Mouse (Mus musculus) limb, embryonic 14.5 days (tissue): Measurements from ENCODE around the gene Ube2m. TPM values are rescaled to one million over a fixed set of nuclear protein-coding genes. Genes with fewer than 3 reads are reported as not detected.
A peak's percentile ranks its signal among the peaks of the same experiment; 100 is the strongest.

Experiments used
- ATAC-seq: fragments of 200-750 bp; cut with Nextera tagmentation; 2 replicates; pipeline ENCODE4 v1.8.0; 2017; ENCODE audit warnings: low read depth, moderate number of reproducible peaks, moderate TSS enrichment; ENCODE audit not compliant: low FRiP score
- DNase-seq: peaks from one replicate; pipeline ENCODE4 v3.0.0-alpha.2; 2015; ENCODE audit warnings: low spot score
- H3K27ac ChIP-seq: fragments of 300-500 bp; sonication (generic); replicated peaks from 2 replicates; pipeline ENCODE4 v1.5.1; 2014; ENCODE audit warnings: low read depth, mild to moderate bottlenecking, low read length, moderate library complexity, mixed read lengths
- H3K27me3 ChIP-seq: fragments of 300-500 bp; sonication (generic); 2 replicates; pipeline ENCODE4 v1.6.1; 2014; ENCODE audit warnings: low read length, mixed read lengths; ENCODE audit not compliant: control insufficient read depth, insufficient read depth
- H3K36me3 ChIP-seq: fragments of 300-500 bp; sonication (generic); 2 replicates; pipeline ENCODE4 v1.6.1; 2014; ENCODE audit warnings: mild to moderate bottlenecking, low read length, moderate library complexity, mixed read lengths; ENCODE audit not compliant: control insufficient read depth, insufficient read depth
- H3K4me1 ChIP-seq: fragments of 300-500 bp; sonication (generic); 2 replicates; pipeline ENCODE4 v1.6.1; 2014; ENCODE audit warnings: antibody characterized with exemption, low read length, mixed read lengths; ENCODE audit not compliant: control insufficient read depth, insufficient read depth
- H3K4me2 ChIP-seq: fragments of 300-500 bp; sonication (generic); replicated peaks from 2 replicates; pipeline ENCODE4 v1.6.1; 2014; ENCODE audit warnings: low read depth, mild to moderate bottlenecking, low read length, moderate library complexity; ENCODE audit not compliant: severe bottlenecking
- H3K4me3 ChIP-seq: fragments of 300-500 bp; sonication (generic); replicated peaks from 2 replicates; pipeline ENCODE4 v1.5.1; 2014; ENCODE audit warnings: low read length
- H3K9ac ChIP-seq: fragments of 300-500 bp; sonication (generic); 2 replicates; pipeline ENCODE4 v1.6.1; 2014; ENCODE audit warnings: mild to moderate bottlenecking, low read depth, low read length, moderate library complexity; ENCODE audit not compliant: severe bottlenecking
- H3K9me3 ChIP-seq: fragments of 300-500 bp; sonication (generic); 2 replicates; pipeline ENCODE4 v1.6.1; 2016; ENCODE audit warnings: low read length; ENCODE audit not compliant: control insufficient read depth
- POLR2A ChIP-seq: fragments of 200-500 bp; IDR thresholded peaks from 2 replicates; pipeline ENCODE4 v1.8.0; 2012; ENCODE audit warnings: inconsistent platforms, mild to moderate bottlenecking, moderate library complexity, borderline replicate concordance; ENCODE audit not compliant: insufficient read depth, insufficient read length; ENCODE audit errors: extremely low read depth
- WGBS: fragments of 180-500 bp; shearing (Covaris S2); extraction: QIAGEN DNeasy Blood & Tissue Kit; methylation state at CpG from one replicate; pipeline ENCODE4 v1.1.7; 2014; 5-methylcytosine and 5-hydroxymethylcytosine counted together
- polyA plus RNA-seq, 2 experiments: library from polyadenylated mRNA; depleted of rRNA in 1 of 2; stranded (reverse) in 1 of 2; unstranded in 1 of 2; fragments of >200 nt; fragmentation: Nextera tagmentation in 1 of 2; extraction: Ambion mirVana in 1 of 2; gene quantifications; 2 replicates each; pipeline versions ENCODE4 v1.2.1 to v1.2.3; 2012 to 2014

Gene Ube2m
- polyA plus RNA-seq, 2 experiments, result 159 to 294 TPM

- peak overlapping the region; percentile 80 for H3K9ac ChIP-seq
- no peak for TF ChIP-seq POLR2A
- H3K4me2 ChIP-seq, result peak overlapping the region; percentile 92
- H3K9me3 ChIP-seq, result no peaks in the 10 kb centered on the region
- H3K27ac ChIP-seq, result peak overlapping the region; percentile 87
- peaks cover 70% of the 10 kb centered on the region for H3K36me3 ChIP-seq
- peak overlapping the region; percentile 59 for H3K4me3 ChIP-seq
- DNase-seq (no peak), ATAC-seq (no peak)
- H3K4me1 ChIP-seq, result peaks cover 15% of the 10 kb centered on the region
- 47% methylated on average over 13 of the region's 13 CpGs for WGBS
- H3K27me3 ChIP-seq, result no peaks in the 10 kb centered on the region
These were observed 4.5 kb downstream of the Ube2m start for GRCm38 (mm10) chr7:13033451-13034147.

GRCm38 (mm10) chr7:13032541-13032940, 5.5 kb downstream of the Ube2m start:
- 93% methylated on average over 7 of the region's 7 CpGs for WGBS
- Histone ChIP-seq H3K4me1 (peaks cover 15% of the 10 kb centered on the region), H3K27me3 (no peaks in the 10 kb centered on the region), H3K36me3 (peaks cover 81% of the 10 kb centered on the region), H3K9me3 (no peaks in the 10 kb centered on the region), H3K27ac (no peak overlapping the region), H3K4me2 (no peak overlapping the region), H3K4me3 (no peak overlapping the region), H3K9ac (no peak overlapping the region)
- DNase-seq (no peak), ATAC-seq (no peak)
- TF ChIP-seq POLR2A, result no peak

- Histone ChIP-seq H3K9me3 (no peaks in the 10 kb centered on the region), H3K36me3 (peaks cover 86% of the 10 kb centered on the region), H3K4me1 (peaks cover 16% of the 10 kb centered on the region), H3K4me2 (no peak overlapping the region), H3K9ac (no peak overlapping the region), H3K4me3 (no peak overlapping the region), H3K27ac (no peak overlapping the region), H3K27me3 (no peaks in the 10 kb centered on the region)
- DNase-seq, result no peak
- 85% methylated on average over 2 of the region's 2 CpGs for WGBS
- no peak for ATAC-seq
- TF ChIP-seq POLR2A, result no peak
These were observed 6.1 kb downstream of the Ube2m start for GRCm38 (mm10) chr7:13031983-13032382.

- H3K9me3 ChIP-seq, result no peaks in the 10 kb centered on the region
- peaks cover 13% of the 10 kb centered on the region; the same call in 1 of the 2 replicates for H3K4me1 ChIP-seq
- H3K27me3 ChIP-seq, result no peaks in the 10 kb centered on the region
- WGBS, result 75% methylated on average over 5 of the region's 5 CpGs
- no peak overlapping the region for H3K4me2 ChIP-seq
- H3K27ac ChIP-seq, result no peak overlapping the region
- DNase-seq (no peak), ATAC-seq (no peak)
- no peak overlapping the region for H3K4me3 ChIP-seq
- peaks cover 89% of the 10 kb centered on the region for H3K36me3 ChIP-seq
- TF ChIP-seq POLR2A, result no peak
- no peak overlapping the region for H3K9ac ChIP-seq
These were observed 7.0 kb downstream of the Ube2m start for GRCm38 (mm10) chr7:13031069-13031468.

- no peak for TF ChIP-seq POLR2A
- ATAC-seq, result no peak
These were observed 9.1 kb downstream of the Ube2m start for GRCm38 (mm10) chr7:13028986-13029385.

More at GRCm38 (mm10) chr7:13028986-13029385, 9.1 kb downstream of the Ube2m start:
- no peak for DNase-seq
- Histone ChIP-seq H3K9ac (no peak overlapping the region), H3K27me3 (no peaks in the 10 kb centered on the region), H3K4me1 (peaks cover 16% of the 10 kb centered on the region), H3K9me3 (no peaks in the 10 kb centered on the region), H3K36me3 (peaks cover 82% of the 10 kb centered on the region), H3K4me3 (no peak overlapping the region), H3K27ac (no peak overlapping the region), H3K4me2 (no peak overlapping the region)
- 93% methylated on average over 4 of the region's 4 CpGs for WGBS
